Mouse (Mus musculus): ENCODE results near the gene Tnrc6c. TPM values are rescaled to one million over a fixed set of nuclear protein-coding genes. Genes with fewer than 3 reads are reported as not detected.

Tnrc6c gene
- polyA plus RNA-seq, 1 experiment from 2014 or later: 13.1 TPM

DNA sequence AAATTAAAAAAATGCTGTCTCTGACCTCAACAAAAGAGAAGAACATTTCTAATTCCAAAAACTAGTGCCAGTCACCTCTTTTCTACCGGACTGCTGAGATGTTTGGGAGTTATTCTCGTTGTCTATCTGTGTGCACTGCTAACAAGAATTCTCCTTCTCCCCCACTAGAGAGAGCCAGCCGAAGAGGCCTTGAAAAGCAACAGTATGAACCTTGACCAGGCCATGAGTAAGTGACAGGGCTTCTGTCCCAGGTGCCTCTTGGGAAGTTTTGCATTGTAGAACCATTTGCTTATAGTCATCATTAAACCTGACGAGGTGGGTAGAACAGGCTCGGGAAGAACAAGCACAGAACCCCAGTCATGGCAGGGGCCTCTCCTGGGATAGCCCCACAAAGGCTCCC lies 84.0 kb downstream of the Tnrc6c start:
- no peak overlapping the region for H3K27ac ChIP-seq
- peaks cover 52% of the 10 kb centered on the region for H3K36me3 ChIP-seq (ENCODE audit: inconsistent target)
- no peaks in the 10 kb centered on the region for H3K79me2 ChIP-seq (ENCODE audit: inconsistent target)
- H3K4me3 ChIP-seq (ENCODE audit: inconsistent target): no peak overlapping the region
- 92% methylated on average over 5 of the region's 5 CpGs for WGBS (ENCODE audit: missing documents)

DNA sequence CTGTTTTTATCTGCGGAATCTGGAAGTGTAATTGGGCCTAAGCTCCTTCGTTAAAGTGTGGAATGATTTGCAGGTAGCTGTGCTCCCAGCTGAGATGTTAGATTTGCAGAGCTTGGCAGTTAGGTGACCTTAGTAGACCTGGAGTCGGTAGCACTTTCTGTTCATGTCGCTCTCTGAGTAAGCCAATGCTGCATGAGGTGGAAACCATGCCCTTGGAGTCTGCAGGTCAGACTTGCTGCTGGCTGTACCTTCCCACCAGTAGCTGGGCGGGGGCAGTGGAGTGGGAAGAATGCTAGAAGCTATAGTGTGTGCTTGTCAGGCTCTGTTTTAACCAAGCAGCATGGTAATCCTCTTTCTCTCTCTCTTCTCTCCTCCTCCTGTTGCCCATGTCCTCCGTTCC lies 87.0 kb downstream of the Tnrc6c start:
- H3K36me3 ChIP-seq (ENCODE audit: inconsistent target): peaks cover 77% of the 10 kb centered on the region
- no peak overlapping the region for H3K4me3 ChIP-seq (ENCODE audit: inconsistent target)
- 92% methylated on average over 6 of the region's 6 CpGs for WGBS (ENCODE audit: missing documents)
- no peaks in the 10 kb centered on the region for H3K79me2 ChIP-seq (ENCODE audit: inconsistent target)
- no peak overlapping the region for H3K27ac ChIP-seq

DNA sequence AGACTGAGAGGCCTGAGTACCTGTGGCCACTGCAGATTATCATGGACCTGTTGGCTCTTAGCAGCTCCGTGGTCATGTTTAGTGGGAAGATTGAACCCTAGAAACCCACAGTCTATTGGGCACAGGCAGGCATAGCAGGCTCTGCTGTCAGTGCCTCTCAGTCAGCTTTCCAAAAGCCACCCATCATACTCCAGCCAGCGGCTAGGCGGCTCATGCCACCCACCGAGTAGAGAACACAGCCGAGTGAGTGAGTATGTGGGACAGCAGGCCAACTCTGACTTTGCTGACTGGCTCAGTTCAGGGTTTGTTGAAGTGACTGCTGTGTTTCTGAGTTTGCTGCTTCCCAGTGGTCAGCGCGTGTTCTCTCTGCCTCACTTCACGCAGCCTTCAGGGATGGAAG lies 88.2 kb downstream of the Tnrc6c start:
- WGBS (ENCODE audit: missing documents): 93% methylated on average over 7 of the region's 8 CpGs
- Histone ChIP-seq H3K4me3 (ENCODE audit: inconsistent target) (no peak overlapping the region), H3K79me2 (ENCODE audit: inconsistent target) (no peaks in the 10 kb centered on the region), H3K27ac (no peak overlapping the region), H3K36me3 (ENCODE audit: inconsistent target) (peaks cover 87% of the 10 kb centered on the region)

DNA sequence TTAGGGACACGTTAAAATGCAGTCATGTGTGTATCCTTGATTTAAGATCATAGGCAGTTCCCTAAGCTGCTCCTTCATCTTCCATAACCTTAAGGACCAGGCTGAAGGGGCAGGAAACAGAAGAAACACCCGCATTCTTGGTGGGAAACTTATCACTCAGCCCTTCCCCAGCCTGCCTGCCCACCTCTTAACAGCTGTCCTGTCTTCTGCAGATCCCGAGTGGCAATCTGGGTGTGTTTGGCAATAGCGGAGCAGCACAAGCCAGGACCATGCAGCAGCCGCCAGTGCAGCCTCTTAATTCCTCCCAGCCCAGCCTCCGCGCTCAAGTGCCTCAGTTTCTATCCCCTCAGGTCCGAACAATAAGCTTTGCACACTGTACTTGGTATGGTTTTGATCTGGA lies 88.6 kb downstream of the Tnrc6c start:
- no peak overlapping the region for H3K27ac ChIP-seq
- H3K36me3 ChIP-seq (ENCODE audit: inconsistent target): peaks cover 92% of the 10 kb centered on the region
- no peaks in the 10 kb centered on the region for H3K79me2 ChIP-seq (ENCODE audit: inconsistent target)
- WGBS (ENCODE audit: missing documents): 94% methylated on average over 8 of the region's 8 CpGs
- no peak overlapping the region for H3K4me3 ChIP-seq (ENCODE audit: inconsistent target)

DNA sequence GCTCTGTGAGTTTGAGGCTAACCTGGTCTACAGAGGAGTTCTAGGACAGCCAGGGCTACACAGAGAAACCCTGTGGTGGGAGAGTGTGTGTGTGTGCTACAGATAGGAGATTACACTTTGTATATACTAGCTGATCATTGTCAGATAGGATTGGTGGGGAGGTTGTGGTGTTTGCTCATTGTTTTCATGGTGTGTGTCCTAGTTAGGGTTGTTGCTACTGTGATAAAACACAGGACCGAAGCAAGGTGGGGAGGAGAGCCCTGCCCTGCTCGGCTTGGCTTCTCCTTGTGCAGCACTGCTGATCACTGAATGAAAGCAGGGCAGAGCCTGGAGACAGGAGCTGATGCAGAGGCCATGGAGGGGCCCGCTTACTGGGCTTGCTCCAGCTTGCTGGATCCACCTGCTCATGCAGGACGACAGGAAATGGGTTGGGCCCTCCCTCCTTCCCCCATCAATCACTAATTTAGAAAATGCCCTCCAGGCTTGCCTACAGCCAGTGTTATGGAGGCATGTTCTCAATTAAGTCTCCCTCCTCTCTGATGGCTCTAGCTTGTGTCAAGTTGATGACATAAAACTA lies 89.5 kb downstream of the Tnrc6c start:
- H3K79me2 ChIP-seq (ENCODE audit: inconsistent target): no peaks in the 10 kb centered on the region
- H3K27ac ChIP-seq: no peak overlapping the region
- 87% methylated on average over 4 of the region's 4 CpGs for WGBS (ENCODE audit: missing documents)
- peaks cover 94% of the 10 kb centered on the region for H3K36me3 ChIP-seq (ENCODE audit: inconsistent target)
- H3K4me3 ChIP-seq (ENCODE audit: inconsistent target): no peak overlapping the region

DNA sequence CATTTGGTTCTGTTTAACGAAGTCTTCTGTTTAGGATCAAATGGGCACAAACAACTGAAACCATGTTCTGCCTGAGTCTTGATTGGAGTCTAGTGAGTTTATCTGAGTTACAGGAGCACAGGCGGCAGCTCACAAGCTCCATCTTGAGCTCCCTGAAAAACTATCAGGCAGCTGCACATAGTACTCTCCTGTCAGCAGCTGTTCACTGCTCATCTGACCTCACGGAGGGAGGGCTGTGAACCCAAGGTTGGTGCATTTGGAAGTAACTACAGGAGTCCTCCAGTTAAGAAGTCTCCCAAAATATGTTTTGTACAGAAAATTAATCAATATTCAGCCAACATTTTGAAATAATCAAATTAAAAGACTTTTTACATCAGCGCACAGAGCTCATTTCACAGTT lies 94.5 kb downstream of the Tnrc6c start:
- peaks cover 88% of the 10 kb centered on the region for H3K36me3 ChIP-seq (ENCODE audit: inconsistent target)
- no peaks in the 10 kb centered on the region for H3K79me2 ChIP-seq (ENCODE audit: inconsistent target)
- H3K4me3 ChIP-seq (ENCODE audit: inconsistent target): no peak overlapping the region
- no peak overlapping the region for H3K27ac ChIP-seq
- WGBS (ENCODE audit: missing documents): 97% methylated on average over 4 of the region's 4 CpGs

DNA sequence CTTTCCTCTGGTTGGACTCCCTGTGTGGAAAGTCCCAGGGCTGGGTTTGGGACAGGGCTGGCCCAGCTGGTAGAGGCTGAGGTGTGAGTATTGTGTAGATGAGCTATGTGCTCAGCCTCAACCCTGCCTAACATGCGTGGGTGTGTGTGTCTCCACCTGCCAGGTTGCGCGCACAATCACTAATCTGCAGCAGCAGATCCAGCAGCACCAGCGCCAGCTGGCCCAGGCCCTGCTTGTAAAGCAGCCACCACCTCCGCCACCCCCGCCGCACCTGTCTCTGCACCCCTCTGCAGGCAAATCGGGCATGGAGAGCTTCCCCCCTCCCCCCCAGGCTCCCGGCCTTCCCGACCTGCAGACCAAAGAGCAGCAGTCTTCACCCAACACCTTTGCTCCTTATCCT lies 95.3 kb downstream of the Tnrc6c start:
- Histone ChIP-seq H3K36me3 (ENCODE audit: inconsistent target) (peaks cover 90% of the 10 kb centered on the region), H3K4me3 (ENCODE audit: inconsistent target) (no peak overlapping the region), H3K79me2 (ENCODE audit: inconsistent target) (no peaks in the 10 kb centered on the region), H3K27ac (no peak overlapping the region)
- WGBS (ENCODE audit: missing documents): 91% methylated on average over 8 of the region's 10 CpGs

DNA sequence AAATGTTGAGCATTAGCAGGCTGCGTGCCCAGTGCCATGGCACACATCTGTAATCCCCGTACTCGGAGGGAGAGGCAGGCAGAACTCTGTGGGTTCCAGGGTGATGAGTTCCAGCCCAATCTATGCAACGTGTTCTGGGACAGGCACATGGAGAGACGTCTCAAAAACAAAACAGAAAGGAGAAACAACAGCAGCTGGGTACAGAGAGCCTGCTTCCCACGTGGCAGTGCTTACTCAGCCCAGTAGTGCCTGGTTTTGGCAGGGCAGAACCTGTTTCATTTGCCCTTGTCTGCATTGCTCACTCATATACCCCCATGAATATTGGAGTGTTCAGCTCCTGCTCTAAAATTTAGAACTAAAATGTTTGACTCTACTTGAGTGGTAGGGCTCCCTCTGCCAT lies 97.5 kb downstream of the Tnrc6c start:
- WGBS (ENCODE audit: missing documents): 91% methylated on average over 6 of the region's 6 CpGs
- Histone ChIP-seq H3K4me3 (ENCODE audit: inconsistent target) (no peak overlapping the region), H3K79me2 (ENCODE audit: inconsistent target) (no peaks in the 10 kb centered on the region), H3K27ac (no peak overlapping the region), H3K36me3 (ENCODE audit: inconsistent target) (peaks cover 94% of the 10 kb centered on the region)

DNA sequence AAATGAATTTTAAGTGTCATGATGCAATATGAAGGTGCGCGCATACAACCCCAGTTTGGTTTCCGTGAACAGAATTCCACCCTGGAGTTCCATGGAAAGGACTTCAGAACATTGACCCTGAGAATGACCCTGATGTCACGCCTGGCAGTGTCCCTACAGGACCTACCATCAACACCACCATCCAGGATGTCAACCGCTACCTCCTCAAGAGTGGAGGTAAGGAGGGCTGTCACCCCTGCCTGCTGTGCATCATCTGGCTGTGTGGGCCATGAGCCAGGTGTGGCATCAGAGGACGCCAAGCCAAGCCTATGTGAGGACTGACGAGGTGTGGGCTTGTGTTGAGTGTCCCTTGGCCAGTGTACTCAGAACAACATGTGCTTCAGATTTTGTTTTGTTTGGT lies 101.8 kb downstream of the Tnrc6c start:
- no peak overlapping the region for H3K4me3 ChIP-seq (ENCODE audit: inconsistent target)
- WGBS (ENCODE audit: missing documents): 95% methylated on average over 7 of the region's 7 CpGs
- H3K79me2 ChIP-seq (ENCODE audit: inconsistent target): no peaks in the 10 kb centered on the region
- peaks cover 81% of the 10 kb centered on the region for H3K36me3 ChIP-seq (ENCODE audit: inconsistent target)
- no peak overlapping the region for H3K27ac ChIP-seq

DNA sequence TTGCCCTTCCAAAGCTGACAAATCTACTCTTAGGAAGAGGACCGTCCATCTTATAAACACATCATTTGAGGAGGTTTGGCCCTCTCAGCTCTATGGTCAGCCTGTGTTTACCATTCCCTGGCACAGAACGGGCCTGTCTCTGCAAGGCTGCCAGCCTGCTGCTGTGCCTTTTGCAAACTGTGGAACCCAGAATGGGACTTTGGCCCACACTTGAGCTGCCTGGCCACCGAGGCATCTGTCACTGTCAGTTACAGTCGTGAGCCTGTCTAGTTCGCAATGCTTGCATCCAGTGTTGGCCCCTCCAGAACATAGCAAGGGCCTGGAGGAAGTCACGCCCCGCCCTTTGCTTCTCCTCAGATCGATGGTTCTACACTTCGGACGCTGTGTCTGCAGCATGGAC lies 105.2 kb downstream of the Tnrc6c start:
- Histone ChIP-seq H3K79me2 (ENCODE audit: inconsistent target) (no peaks in the 10 kb centered on the region), H3K36me3 (ENCODE audit: inconsistent target) (peaks cover 60% of the 10 kb centered on the region), H3K4me3 (ENCODE audit: inconsistent target) (no peak overlapping the region), H3K27ac (no peak overlapping the region)
- 94% methylated on average over 10 of the region's 10 CpGs for WGBS (ENCODE audit: missing documents)

DNA sequence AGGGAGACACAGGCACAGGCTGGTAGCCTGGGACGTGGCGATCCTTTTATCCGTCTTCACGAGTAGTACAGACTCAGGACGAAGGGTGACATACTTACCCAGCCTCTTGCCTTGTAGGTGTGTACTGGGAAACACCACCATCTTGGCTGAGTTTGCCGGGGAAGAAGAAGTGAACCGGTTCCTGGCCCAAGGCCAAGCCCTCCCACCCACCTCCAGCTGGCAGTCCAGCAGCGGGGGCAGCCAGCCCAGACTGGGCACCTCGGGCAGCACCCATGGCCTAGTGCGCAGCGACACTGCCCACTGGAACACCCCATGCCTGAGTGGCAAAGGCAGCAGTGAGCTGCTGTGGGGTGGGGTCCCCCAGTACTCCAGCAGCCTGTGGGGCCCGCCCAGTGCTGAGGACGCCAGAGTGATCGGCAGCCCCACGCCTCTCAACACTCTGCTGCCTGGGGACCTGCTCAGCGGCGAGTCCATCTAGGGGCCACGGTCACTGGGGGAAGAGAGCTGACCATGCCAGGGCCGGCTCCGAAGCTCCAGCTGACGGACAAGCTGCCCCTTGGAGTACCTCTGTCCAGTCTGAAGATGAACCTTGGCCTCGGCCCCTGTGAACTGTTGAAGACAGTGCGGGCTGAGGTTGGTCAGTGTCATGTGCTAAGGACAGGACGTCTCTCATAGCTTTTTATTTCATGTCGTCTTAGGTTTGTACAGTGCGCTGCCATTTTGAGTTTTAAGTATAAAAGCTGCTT lies 106.5 kb downstream of the Tnrc6c start:
- no peak overlapping the region for H3K4me3 ChIP-seq (ENCODE audit: inconsistent target)
- no peak overlapping the region for H3K27ac ChIP-seq
- peaks cover 60% of the 10 kb centered on the region for H3K36me3 ChIP-seq (ENCODE audit: inconsistent target)
- no peaks in the 10 kb centered on the region for H3K79me2 ChIP-seq (ENCODE audit: inconsistent target)
- WGBS (ENCODE audit: missing documents): 95% methylated on average over 26 of the region's 26 CpGs

DNA sequence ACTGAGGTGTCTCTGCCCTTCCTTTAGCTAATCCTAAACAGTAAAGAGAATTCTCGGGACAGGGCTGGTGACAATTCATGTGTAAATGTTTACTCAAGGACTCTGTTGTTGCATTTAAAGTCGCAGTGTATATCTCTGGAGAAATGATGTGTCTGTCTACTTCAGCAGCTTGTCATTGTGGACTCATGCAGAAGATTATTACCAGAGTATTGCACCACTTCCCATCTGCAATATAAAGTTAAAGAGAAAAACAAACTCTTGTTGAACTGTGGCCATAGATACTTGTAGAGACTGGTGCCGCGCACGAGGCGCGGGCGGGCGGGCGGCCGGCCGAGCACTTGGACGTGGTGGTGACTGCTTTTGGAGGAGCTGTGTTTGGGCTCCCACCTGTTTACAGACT lies 107.7 kb downstream of the Tnrc6c start:
- Histone ChIP-seq H3K79me2 (ENCODE audit: inconsistent target) (no peaks in the 10 kb centered on the region), H3K36me3 (ENCODE audit: inconsistent target) (peaks cover 60% of the 10 kb centered on the region), H3K4me3 (ENCODE audit: inconsistent target) (no peak overlapping the region), H3K27ac (no peak overlapping the region)
- WGBS (ENCODE audit: missing documents): 93% methylated on average over 13 of the region's 13 CpGs

DNA sequence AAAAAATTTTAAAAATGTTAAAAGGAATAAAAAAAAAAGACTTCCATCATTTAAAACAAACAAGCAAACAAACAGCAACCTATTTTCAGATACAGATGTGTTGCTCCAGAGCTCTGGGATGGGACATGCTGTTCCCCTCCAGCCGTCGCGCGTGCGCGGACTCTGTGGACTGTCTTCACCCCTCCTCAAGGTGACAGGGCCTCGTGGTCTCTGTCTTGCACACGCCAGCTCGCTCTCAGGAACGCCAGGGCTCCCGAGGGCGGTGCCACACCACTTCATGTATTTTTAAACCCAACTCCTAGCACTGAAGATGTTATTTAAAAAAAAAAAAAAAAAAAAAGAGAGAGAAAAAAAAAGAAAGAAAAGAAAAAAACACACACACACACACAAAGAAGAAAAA lies 108.2 kb downstream of the Tnrc6c start:
- Histone ChIP-seq H3K36me3 (ENCODE audit: inconsistent target) (peaks cover 56% of the 10 kb centered on the region), H3K27ac (no peak overlapping the region), H3K79me2 (ENCODE audit: inconsistent target) (no peaks in the 10 kb centered on the region), H3K4me3 (ENCODE audit: inconsistent target) (no peak overlapping the region)
- whole genome bisulfite sequencing (ENCODE audit: missing documents): 87% methylated on average over 9 of the region's 12 CpGs

DNA sequence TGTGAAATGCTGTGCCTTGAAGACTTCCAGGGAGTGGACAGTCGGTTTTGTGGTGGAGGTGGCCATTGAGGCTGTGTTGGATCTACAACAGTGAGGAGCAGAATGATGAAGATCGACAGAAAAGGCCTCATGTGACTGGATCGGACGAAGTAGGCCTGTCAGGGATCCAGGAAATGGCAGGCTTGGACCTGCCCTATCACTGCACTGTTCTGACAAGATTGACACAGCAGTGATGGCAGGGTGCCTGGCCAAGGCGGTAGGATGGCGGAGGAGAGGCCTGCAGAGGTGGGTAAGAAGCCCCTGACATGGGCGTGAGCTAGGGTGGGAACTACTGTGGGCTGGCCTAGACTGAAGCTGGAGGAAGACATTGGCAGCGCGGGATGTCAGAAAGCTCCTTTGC lies 110.2 kb downstream of the Tnrc6c start:
- Histone ChIP-seq H3K36me3 (ENCODE audit: inconsistent target) (peaks cover 35% of the 10 kb centered on the region; the same call in 1 of the 2 replicates), H3K4me3 (ENCODE audit: inconsistent target) (no peak overlapping the region), H3K27ac (no peak overlapping the region), H3K79me2 (ENCODE audit: inconsistent target) (no peaks in the 10 kb centered on the region)
- 95% methylated on average over 9 of the region's 9 CpGs for WGBS (ENCODE audit: missing documents)

DNA sequence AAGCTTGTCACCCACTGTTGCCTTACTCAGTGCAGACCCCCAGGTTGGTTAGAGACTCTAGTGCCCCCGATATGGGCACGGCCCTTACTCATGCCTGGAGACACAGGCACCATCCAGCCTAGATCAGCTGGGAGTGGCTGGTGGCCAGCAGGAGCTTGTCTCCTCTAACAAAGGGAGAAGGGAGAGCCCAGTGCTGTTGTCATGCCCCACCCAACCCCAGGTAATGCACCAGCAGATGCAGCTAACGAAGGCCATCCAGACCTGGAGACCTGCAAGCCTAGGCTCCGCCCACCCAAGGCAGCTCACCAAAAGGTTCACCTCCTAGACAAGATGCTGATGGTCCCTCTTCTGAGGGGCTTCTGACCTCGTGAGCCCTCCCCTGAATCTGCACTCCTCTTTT lies 111.3 kb downstream of the Tnrc6c start:
- no peaks in the 10 kb centered on the region for H3K79me2 ChIP-seq (ENCODE audit: inconsistent target)
- H3K4me3 ChIP-seq (ENCODE audit: inconsistent target): no peak overlapping the region
- H3K36me3 ChIP-seq (ENCODE audit: inconsistent target): peaks cover 29% of the 10 kb centered on the region; the same call in 1 of the 2 replicates
- WGBS (ENCODE audit: missing documents): 92% methylated on average over 5 of the region's 5 CpGs
- no peak overlapping the region for H3K27ac ChIP-seq
